Mouse (Mus musculus): ENCODE data around the gene Myom3. TPM values are rescaled to one million over a fixed set of nuclear protein-coding genes. Genes with fewer than 3 reads are reported as not detected.

Myom3 gene
- polyA plus RNA-seq (2014; fragmentation: Illumina TruSeq; extraction: RNeasy Lipid Tissue Mini Kit (QIAGEN cat#74804); ENCODE audit: low read depth, low replicate concordance), result 0.40 TPM

DNA sequence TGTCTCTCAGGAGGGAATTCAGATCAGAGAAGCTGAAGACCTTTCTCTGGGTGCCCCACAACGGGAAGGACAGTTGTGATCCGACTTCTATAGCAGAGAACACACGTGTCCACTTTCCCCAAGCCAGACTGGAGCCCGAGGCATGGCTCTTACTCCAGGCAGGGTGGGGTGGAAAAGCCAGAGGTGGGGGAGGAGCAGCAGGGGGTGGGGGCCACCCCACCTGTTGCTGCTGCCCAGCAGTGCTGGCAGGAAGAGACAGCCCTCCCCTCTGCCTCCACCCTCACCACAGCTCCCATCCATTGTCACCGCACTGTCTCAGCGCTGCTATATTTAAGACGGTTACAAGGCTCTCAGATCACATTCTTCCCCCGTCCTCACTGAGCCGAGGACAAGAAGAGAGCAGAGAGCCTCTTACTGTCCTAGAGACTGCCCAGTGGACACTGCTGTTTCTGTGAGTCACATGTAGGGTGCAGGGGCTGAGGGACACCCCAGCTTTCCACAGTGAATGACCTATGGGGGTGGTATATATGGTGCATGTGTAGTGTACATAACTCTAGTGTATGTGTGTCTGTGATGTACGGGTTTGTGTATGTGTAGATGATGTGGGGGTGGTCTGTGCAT, at the start of gene Myom3:
Myom3 (plus strand) TSS at position 360 of the 621 bp plus-strand sequence.

DNA sequence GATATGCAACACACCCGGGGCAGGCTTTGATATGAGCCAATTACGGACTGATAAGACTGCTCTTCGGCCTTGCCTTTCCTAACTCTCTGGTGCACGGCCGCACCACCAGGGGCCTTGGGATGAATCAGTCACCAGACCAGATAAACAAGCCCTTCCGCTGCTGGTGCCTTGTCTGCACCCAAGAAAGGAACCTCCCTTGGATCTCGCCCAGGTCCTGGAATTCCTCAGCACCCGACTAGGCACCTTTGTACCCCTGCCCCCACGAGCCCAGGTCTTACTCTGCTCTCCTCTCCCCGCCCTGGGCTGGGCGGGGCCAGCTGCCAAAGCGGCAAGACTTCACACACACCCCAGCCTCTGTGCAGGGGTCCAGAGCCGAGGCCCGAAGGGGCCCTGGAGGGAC, 31.7 kb upstream of the Myom3 start, which contains the start of gene Il22ra1:
Il22ra1 (plus strand) TSS at position 356 of the 400 bp plus-strand sequence.

DNA sequence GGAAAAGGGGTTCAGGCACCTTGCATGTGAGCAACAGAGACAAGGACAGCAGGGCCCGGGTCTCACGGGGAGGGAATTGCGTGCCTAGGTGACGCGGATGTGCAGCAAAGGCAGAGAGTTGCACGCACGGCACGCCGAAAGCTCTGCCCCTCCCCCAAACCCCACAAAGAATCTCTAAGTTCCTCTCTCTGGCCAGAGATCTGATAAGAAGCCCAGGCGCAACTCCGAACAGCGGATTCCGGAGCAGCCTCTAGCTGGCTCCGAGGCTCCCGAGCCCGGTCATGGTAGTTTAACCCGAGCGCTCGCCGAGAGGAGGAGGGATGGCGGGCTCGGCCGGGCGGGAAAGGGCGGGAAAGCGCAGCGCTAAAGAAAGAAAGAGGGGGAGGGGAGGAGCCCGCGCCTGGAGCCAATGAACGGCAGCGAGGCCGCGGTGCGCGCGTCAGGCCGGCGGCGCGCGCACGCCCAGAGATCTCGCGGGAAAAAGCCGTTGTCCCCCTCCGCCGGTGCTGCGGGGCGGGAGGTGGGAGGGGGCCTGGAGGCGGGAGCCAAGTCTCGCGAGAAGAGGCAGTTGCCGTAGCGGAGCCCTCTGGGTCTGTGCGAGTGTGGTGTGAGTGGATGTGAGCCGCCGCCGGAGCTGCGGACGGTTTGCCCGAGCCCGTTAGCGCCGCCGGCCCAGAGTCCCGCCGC, 96.2 kb downstream of the Myom3 start, which contains the start of gene Srsf10:
Srsf10 (plus strand) TSS at position 212 of the 687 bp plus-strand sequence.

Other genes with a start within 250 kb of the Myom3 start
- not detected for gene Grhl3, start 186.1 kb upstream of the Myom3 start, polyA plus RNA-seq (2014; fragmentation: Illumina TruSeq; extraction: RNeasy Lipid Tissue Mini Kit (QIAGEN cat#74804); ENCODE audit: low read depth, low replicate concordance)
- gene Ifnlr1, start 73.4 kb upstream of the Myom3 start, polyA plus RNA-seq (2014; fragmentation: Illumina TruSeq; extraction: RNeasy Lipid Tissue Mini Kit (QIAGEN cat#74804); ENCODE audit: low read depth, low replicate concordance), result 0.08 TPM
- 0.48 TPM for gene Il22ra1, start 31.5 kb upstream of the Myom3 start, polyA plus RNA-seq (2014; fragmentation: Illumina TruSeq; extraction: RNeasy Lipid Tissue Mini Kit (QIAGEN cat#74804); ENCODE audit: low read depth, low replicate concordance)
- gene Srsf10, start 96.0 kb downstream of the Myom3 start, polyA plus RNA-seq (2014; fragmentation: Illumina TruSeq; extraction: RNeasy Lipid Tissue Mini Kit (QIAGEN cat#74804); ENCODE audit: low read depth, low replicate concordance), result 76.3 TPM
- gene Pnrc2, start 114.1 kb downstream of the Myom3 start, polyA plus RNA-seq (2014; fragmentation: Illumina TruSeq; extraction: RNeasy Lipid Tissue Mini Kit (QIAGEN cat#74804); ENCODE audit: low read depth, low replicate concordance), result 175 TPM
- gene Cnr2, start 135.7 kb downstream of the Myom3 start, polyA plus RNA-seq (2014; fragmentation: Illumina TruSeq; extraction: RNeasy Lipid Tissue Mini Kit (QIAGEN cat#74804); ENCODE audit: low read depth, low replicate concordance), result 0.93 TPM
- 33.7 TPM for gene Fuca1, start 161.0 kb downstream of the Myom3 start, polyA plus RNA-seq (2014; fragmentation: Illumina TruSeq; extraction: RNeasy Lipid Tissue Mini Kit (QIAGEN cat#74804); ENCODE audit: low read depth, low replicate concordance)
- gene Hmgcl, start 186.7 kb downstream of the Myom3 start, polyA plus RNA-seq (2014; fragmentation: Illumina TruSeq; extraction: RNeasy Lipid Tissue Mini Kit (QIAGEN cat#74804); ENCODE audit: low read depth, low replicate concordance), result 56.8 TPM
- gene Gale, start 204.0 kb downstream of the Myom3 start, polyA plus RNA-seq (2014; fragmentation: Illumina TruSeq; extraction: RNeasy Lipid Tissue Mini Kit (QIAGEN cat#74804); ENCODE audit: low read depth, low replicate concordance), result 0.66 TPM
- 1.5 TPM for gene Lypla2, start 212.9 kb downstream of the Myom3 start, polyA plus RNA-seq (2014; fragmentation: Illumina TruSeq; extraction: RNeasy Lipid Tissue Mini Kit (QIAGEN cat#74804); ENCODE audit: low read depth, low replicate concordance)
- gene Pithd1, start 227.5 kb downstream of the Myom3 start, polyA plus RNA-seq (2014; fragmentation: Illumina TruSeq; extraction: RNeasy Lipid Tissue Mini Kit (QIAGEN cat#74804); ENCODE audit: low read depth, low replicate concordance), result 30.9 TPM